Mouse (Mus musculus) kidney, embryonic 14.5 days (tissue): ENCODE measurements around the gene Ddx31. TPM values are rescaled to one million over a fixed set of nuclear protein-coding genes. Genes with fewer than 3 reads are reported as not detected.

Source experiments
- ATAC-seq: fragments of 200-750 bp; cut with Nextera tagmentation; 2 replicates; pipeline ENCODE4 v1.8.0; 2017; ENCODE audit warnings: moderate number of reproducible peaks, mild to moderate bottlenecking, moderate TSS enrichment, moderate library complexity; ENCODE audit not compliant: low FRiP score, low TSS enrichment
- H3K27ac ChIP-seq: fragments of 300-500 bp; sonication (generic); 2 replicates; pipeline ENCODE4 v1.5.1; 2014; ENCODE audit warnings: low read depth, mild to moderate bottlenecking, low read length, moderate library complexity, mixed read lengths
- H3K27me3 ChIP-seq: fragments of 300-500 bp; sonication (generic); 2 replicates; pipeline ENCODE4 v1.6.1; 2014; ENCODE audit warnings: mild to moderate bottlenecking, low read length; ENCODE audit not compliant: control insufficient read depth, insufficient read depth
- H3K36me3 ChIP-seq: fragments of 300-500 bp; sonication (generic); 2 replicates; pipeline ENCODE4 v1.6.1; 2014; ENCODE audit warnings: low read length, mixed read lengths; ENCODE audit not compliant: control insufficient read depth, insufficient read depth
- H3K4me1 ChIP-seq: fragments of 300-500 bp; sonication (generic); 2 replicates; pipeline ENCODE4 v1.6.1; 2014; ENCODE audit warnings: low read length, mixed read lengths; ENCODE audit not compliant: control insufficient read depth, insufficient read depth
- H3K4me2 ChIP-seq: fragments of 300-500 bp; sonication (generic); replicated peaks from 2 replicates; pipeline ENCODE4 v1.6.1; 2014; ENCODE audit warnings: low read depth, mild to moderate bottlenecking, low read length
- H3K4me3 ChIP-seq: fragments of 300-500 bp; sonication (generic); 2 replicates; pipeline ENCODE4 v1.5.1; 2014; ENCODE audit warnings: mild to moderate bottlenecking, low read length
- H3K9ac ChIP-seq: fragments of 300-500 bp; sonication (generic); 2 replicates; pipeline ENCODE4 v1.6.1; 2014; ENCODE audit warnings: low read depth, mild to moderate bottlenecking, low read length, moderate library complexity
- H3K9me3 ChIP-seq: fragments of 300-500 bp; sonication (generic); 2 replicates; pipeline ENCODE4 v1.6.1; 2016; ENCODE audit warnings: low read length; ENCODE audit not compliant: control insufficient read depth
- whole genome bisulfite sequencing: fragments of 180-500 bp; shearing (Covaris S2); extraction: QIAGEN DNeasy Blood & Tissue Kit; methylation state at CpG from one replicate; pipeline ENCODE4 v1.1.7; 2014; 5-methylcytosine and 5-hydroxymethylcytosine counted together
- polyA plus RNA-seq: library from polyadenylated mRNA; unstranded; fragments of >200 nt; fragmentation: Nextera tagmentation; extraction: Ambion mirVana; gene quantifications from 2 replicates; pipeline ENCODE4 v1.2.1, GENCODE M21; 2014

Ddx31 gene
- polyA plus RNA-seq, 1 experiment from 2014 or later, result 20.0 TPM

DNA sequence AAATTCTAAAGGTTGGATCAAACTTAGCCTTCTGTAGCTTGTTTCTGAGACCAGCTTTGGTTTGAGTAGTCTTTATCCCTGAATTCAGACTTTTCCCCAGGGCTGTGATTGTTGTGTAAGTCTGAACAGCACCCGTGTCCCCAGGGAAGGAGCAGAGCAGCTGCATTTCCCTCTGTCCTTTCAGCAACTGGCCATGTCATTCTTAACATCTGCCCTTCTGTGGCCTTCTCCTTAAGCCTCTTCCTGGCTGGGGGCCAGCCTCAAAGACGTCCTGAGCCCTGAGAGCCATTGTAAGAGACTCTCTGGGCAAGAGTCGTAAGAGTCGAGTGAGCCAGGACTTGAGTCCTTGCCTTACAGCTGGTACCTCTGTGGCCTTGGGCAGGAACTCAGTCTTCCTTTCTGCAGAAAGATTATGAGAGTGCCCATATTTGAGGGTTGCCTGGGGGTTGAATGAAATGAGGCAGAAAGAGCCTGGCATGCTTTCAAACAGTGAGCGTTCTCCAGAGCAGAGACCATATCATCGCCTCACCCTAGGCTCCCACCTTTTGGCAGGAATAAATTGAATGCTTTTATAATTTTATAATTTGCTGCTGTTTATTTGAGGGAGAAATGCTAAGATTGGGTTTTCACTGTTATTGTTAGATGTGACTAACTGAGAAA, 42.8 kb downstream of the Ddx31 start:
- H3K9ac ChIP-seq, result no peak overlapping the region
- no peaks in the 10 kb centered on the region for H3K4me1 ChIP-seq
- ATAC-seq, result no peak
- no peak overlapping the region for H3K27ac ChIP-seq
- no peak overlapping the region for H3K4me3 ChIP-seq
- no peak overlapping the region for H3K4me2 ChIP-seq
- 83% methylated on average over 6 of the region's 6 CpGs for WGBS
- H3K9me3 ChIP-seq, result no peaks in the 10 kb centered on the region
- peaks cover 62% of the 10 kb centered on the region for H3K36me3 ChIP-seq
- H3K27me3 ChIP-seq, result no peaks in the 10 kb centered on the region

GRCm38 (mm10) chr2:28884914-28885313, 44.7 kb downstream of the Ddx31 start:
- Histone ChIP-seq H3K4me1 (no peaks in the 10 kb centered on the region), H3K9ac (no peak overlapping the region), H3K9me3 (no peaks in the 10 kb centered on the region), H3K27me3 (no peaks in the 10 kb centered on the region), H3K4me3 (no peak overlapping the region), H3K36me3 (peaks cover 67% of the 10 kb centered on the region), H3K27ac (no peak overlapping the region), H3K4me2 (no peak overlapping the region)
- 79% methylated on average over 4 of the region's 4 CpGs for WGBS
- no peak for ATAC-seq

DNA sequence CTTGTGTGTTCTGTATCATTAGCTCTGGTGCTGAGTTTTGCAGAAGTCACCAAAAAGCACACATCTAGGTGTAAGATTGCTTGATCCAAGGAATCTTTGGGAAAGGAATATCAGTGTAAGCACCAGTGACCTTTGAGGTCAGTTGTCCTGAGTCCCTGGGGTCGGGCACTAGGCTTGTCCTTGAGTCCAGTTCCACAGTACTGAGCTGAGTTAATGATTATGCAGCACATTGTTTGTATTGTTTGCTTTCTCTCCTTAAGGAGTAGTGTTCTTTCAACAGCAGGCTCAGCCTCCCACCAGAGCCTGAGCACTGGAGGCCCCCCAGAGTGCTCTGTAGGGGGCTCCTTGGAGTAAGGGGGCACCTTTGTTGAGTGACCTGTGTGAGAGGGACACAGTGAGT, 52.6 kb downstream of the Ddx31 start:
- H3K27ac ChIP-seq, result no peak overlapping the region
- H3K27me3 ChIP-seq, result no peaks in the 10 kb centered on the region
- H3K4me2 ChIP-seq, result no peak overlapping the region
- no peak overlapping the region for H3K9ac ChIP-seq
- ATAC-seq, result no peak
- H3K4me3 ChIP-seq, result no peak overlapping the region
- H3K9me3 ChIP-seq, result no peaks in the 10 kb centered on the region
- no peaks in the 10 kb centered on the region for H3K4me1 ChIP-seq
- 50% methylated on average over 1 of the region's 1 CpGs for WGBS
- H3K36me3 ChIP-seq, result peaks cover 60% of the 10 kb centered on the region

- WGBS, result 66% methylated on average over 6 of the region's 6 CpGs
- H3K9me3 ChIP-seq, result no peaks in the 10 kb centered on the region
- no peak overlapping the region for H3K4me3 ChIP-seq
- H3K27ac ChIP-seq, result no peak overlapping the region
- peaks cover 60% of the 10 kb centered on the region for H3K36me3 ChIP-seq
- no peak overlapping the region for H3K4me2 ChIP-seq
- ATAC-seq, result no peak
- no peaks in the 10 kb centered on the region for H3K27me3 ChIP-seq
- no peak overlapping the region for H3K9ac ChIP-seq
- no peaks in the 10 kb centered on the region for H3K4me1 ChIP-seq
These were observed 53.3 kb downstream of the Ddx31 start for GRCm38 (mm10) chr2:28893526-28893925.

GRCm38 (mm10) chr2:28895876-28896275, 55.7 kb downstream of the Ddx31 start:
- no peaks in the 10 kb centered on the region for H3K9me3 ChIP-seq
- H3K36me3 ChIP-seq, result peaks cover 64% of the 10 kb centered on the region
- no peak overlapping the region for H3K27ac ChIP-seq
- no peak for ATAC-seq
- H3K27me3 ChIP-seq, result no peaks in the 10 kb centered on the region
- H3K4me3 ChIP-seq, result no peak overlapping the region
- no peak overlapping the region for H3K9ac ChIP-seq
- no peak overlapping the region for H3K4me2 ChIP-seq
- WGBS, result 87% methylated on average over 7 of the region's 7 CpGs
- H3K4me1 ChIP-seq, result no peaks in the 10 kb centered on the region

DNA sequence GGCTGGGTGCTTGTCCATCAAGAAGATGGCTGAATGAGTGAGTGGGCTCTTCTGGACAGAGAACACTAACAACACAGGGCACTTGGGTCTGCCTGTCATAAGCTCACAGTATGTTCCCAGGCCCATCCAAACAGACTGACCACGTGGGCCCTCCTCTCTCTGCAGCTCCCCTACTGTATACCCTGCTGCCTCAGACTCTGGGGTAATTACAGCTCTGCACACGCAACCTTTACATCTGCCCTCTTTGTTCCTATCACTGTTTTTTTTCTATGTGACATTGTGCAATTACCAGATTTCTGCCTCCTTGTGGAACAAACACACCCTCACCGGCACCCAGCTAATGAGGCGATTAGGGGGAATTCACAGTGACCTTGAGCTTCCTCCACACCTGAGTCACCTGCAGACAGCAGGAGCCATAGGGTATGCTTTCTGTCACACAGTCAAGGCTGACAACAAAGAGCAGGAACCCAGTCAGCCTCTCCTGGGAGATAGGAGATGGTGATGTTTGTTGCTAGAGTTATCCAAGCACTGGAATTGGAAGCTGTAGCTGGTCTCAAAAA, 57.2 kb downstream of the Ddx31 start:
- Histone ChIP-seq H3K27me3 (no peaks in the 10 kb centered on the region), H3K27ac (no peak overlapping the region), H3K9me3 (no peaks in the 10 kb centered on the region), H3K4me3 (no peak overlapping the region), H3K36me3 (peaks cover 62% of the 10 kb centered on the region), H3K4me1 (no peaks in the 10 kb centered on the region), H3K9ac (no peak overlapping the region), H3K4me2 (no peak overlapping the region)
- WGBS, result 86% methylated on average over 4 of the region's 4 CpGs
- no peak for ATAC-seq

DNA sequence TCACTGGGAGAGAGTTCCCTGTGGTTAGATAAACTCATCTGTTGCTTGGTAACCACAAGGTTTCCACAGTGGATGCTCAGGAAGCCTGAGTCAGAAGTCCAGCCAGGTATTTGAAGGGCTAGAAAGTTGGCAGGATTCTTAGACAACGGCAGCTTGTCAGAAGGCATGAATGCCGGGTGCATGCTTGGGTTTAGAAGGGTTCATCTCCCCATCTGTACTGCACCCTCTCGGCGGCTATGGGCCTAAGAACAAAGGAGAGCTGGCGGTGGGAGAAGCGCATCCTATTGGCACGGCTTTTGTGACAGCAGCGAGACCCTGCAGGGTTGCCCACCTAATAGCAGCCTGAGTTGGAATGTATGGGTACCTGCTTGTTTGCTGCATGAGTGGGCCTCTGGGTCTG, 62.1 kb downstream of the Ddx31 start:
- H3K4me1 ChIP-seq, result no peaks in the 10 kb centered on the region
- WGBS, result 93% methylated on average over 8 of the region's 8 CpGs
- H3K4me2 ChIP-seq, result no peak overlapping the region
- H3K36me3 ChIP-seq, result peaks cover 38% of the 10 kb centered on the region
- no peak overlapping the region for H3K4me3 ChIP-seq
- no peaks in the 10 kb centered on the region for H3K9me3 ChIP-seq
- H3K27me3 ChIP-seq, result peaks cover 4% of the 10 kb centered on the region
- no peak for ATAC-seq
- H3K27ac ChIP-seq, result no peak overlapping the region
- H3K9ac ChIP-seq, result no peak overlapping the region

DNA sequence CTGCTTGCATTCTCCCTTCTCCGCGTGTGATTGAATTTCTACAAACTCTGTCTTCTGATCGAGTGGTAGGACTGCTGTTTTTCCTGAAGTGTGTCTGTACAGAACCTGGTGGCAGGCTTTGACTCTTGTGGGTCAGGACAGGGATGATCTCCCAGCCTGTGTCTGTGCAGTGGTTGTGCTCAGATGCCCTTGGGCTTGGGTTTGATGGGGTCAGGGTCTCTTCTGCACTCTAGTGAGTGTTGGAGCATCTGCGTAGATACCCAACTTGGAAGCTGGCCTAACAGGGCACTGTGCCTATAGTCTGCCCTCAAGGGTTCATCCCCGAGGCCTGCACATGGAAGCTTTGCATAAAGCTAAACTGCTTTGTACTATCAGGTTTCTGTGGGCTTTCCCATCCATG, 63.7 kb downstream of the Ddx31 start:
- Histone ChIP-seq H3K36me3 (peaks cover 31% of the 10 kb centered on the region), H3K4me2 (no peak overlapping the region), H3K27me3 (peaks cover 19% of the 10 kb centered on the region), H3K27ac (no peak overlapping the region), H3K4me3 (no peak overlapping the region), H3K9ac (no peak overlapping the region), H3K9me3 (no peaks in the 10 kb centered on the region), H3K4me1 (peaks cover 8% of the 10 kb centered on the region)
- 86% methylated on average over 5 of the region's 5 CpGs for WGBS
- no peak for ATAC-seq

DNA sequence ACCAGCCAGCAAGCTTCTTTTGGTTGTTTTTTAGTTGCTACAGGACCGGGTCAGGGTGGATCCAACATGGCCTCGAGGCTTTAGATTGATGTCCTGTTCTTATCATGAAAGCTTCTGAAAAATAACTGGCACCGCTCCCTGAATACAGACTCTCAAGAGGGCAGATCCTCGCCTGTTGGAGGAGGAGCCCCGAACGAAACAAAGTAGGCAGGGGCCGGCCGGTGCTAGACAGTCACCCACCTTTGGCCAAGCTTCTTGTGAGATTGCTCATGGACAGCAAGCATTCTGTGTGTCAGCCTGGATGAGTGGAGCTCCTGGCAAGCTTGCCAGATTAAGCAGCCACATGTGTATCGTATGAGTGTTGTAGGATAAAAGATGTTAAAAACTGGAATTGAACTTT, 64.6 kb downstream of the Ddx31 start:
- Histone ChIP-seq H3K27me3 (peaks cover 28% of the 10 kb centered on the region), H3K9ac (no peak overlapping the region), H3K27ac (no peak overlapping the region), H3K4me2 (no peak overlapping the region), H3K4me3 (no peak overlapping the region), H3K9me3 (no peaks in the 10 kb centered on the region), H3K4me1 (peaks cover 12% of the 10 kb centered on the region), H3K36me3 (peaks cover 24% of the 10 kb centered on the region)
- ATAC-seq, result no peak
- 87% methylated on average over 9 of the region's 9 CpGs for WGBS
